Mouse (Mus musculus): ENCODE data around the gene Pla2g5. TPM values are rescaled to one million over a fixed set of nuclear protein-coding genes. Genes with fewer than 3 reads are reported as not detected.
A peak's percentile ranks its signal among the peaks of the same experiment; 100 is the strongest.

Pla2g5 gene
- total and polyA plus RNA-seq, 2 experiments from 2014 or later = 6.2 to 9.2 TPM

DNA sequence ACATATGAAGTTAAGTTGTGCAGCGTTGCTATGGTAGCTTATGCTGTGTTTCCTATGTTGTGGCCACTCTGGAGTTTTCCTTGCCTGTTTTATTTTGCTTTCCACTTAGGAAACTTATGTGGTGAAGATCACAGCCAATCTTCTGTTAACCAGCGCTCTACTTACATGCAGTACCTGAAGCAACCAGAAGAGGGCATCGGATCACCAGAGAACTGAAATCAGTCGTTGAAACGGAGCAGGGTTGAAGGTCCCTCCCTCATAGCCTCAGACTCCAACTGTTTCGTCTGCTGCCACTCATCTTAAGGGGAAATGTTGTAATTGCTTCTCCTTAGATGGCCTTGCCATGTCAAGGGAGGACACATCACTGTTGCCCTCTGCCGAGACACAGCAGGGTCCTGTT is 3.1 kb upstream of the Pla2g5 start:
- ATAC-seq (ENCODE audit: insufficient read depth, low read depth) (0 out of 2 replicates have a peak, but pooled peaks have one; percentile 2), DNase-seq (ENCODE audit: low spot score) (peak; percentile 70)
- Histone ChIP-seq H3K4me1 (ENCODE audit: control insufficient read depth, insufficient read depth) (no peaks in the 10 kb centered on the region), H3K4me2 (ENCODE audit: low read depth, low read length) (no peak overlapping the region), H3K4me3 (ENCODE audit: low read depth, low read length) (no peak overlapping the region), H3K36me3 (replicated peaks; ENCODE audit: control insufficient read depth, insufficient read depth, low read length) (no peaks in the 10 kb centered on the region), H3K27me3 (ENCODE audit: control insufficient read depth, insufficient read depth, low read length) (0 out of 2 replicates have a peak, but pooled peaks cover 8% of the 10 kb centered on the region), H3K9ac (replicated peaks; ENCODE audit: low read depth, low read length) (no peak overlapping the region), H3K9me3 (replicated peaks; ENCODE audit: control insufficient read depth, low read length) (peaks cover 5% of the 10 kb centered on the region), H3K27ac (ENCODE audit: low read depth) (no peak overlapping the region)
- TF ChIP-seq CTCF (IDR thresholded peaks at IDR 0.05; ENCODE audit: low read depth) (peak; percentile 85), EP300 (IDR thresholded peaks at IDR 0.05; ENCODE audit: low read depth) (no peak)
- WGBS = 14% methylated on average over 7 of the region's 7 CpGs

DNA sequence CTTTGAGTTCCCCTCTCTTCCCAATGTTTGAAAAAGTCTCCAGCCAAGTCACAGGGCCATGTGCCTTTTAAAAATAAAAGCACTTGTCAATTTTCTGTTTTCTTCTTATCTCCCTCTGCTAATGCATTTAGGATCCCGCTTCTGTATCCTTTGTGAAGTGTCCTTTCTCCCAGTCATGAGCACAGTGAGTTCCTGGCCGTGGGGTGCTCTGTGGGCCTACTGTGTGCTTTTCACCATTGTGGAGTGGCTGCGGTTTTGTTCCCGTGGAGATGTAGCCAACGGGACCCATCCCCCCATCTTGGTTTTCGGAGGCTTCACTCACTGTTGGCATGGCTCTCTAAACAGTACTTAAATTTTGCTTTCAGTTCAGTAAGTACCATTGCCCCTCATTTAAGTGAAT is 2.7 kb upstream of the Pla2g5 start:
- no peak for DNase-seq (ENCODE audit: low spot score)
- Histone ChIP-seq H3K4me2 (ENCODE audit: low read depth, low read length) (no peak overlapping the region), H3K4me1 (ENCODE audit: control insufficient read depth, insufficient read depth) (no peaks in the 10 kb centered on the region), H3K4me3 (ENCODE audit: low read depth, low read length) (no peak overlapping the region), H3K9me3 (replicated peaks; ENCODE audit: control insufficient read depth, low read length) (peaks cover 5% of the 10 kb centered on the region), H3K27ac (ENCODE audit: low read depth) (no peak overlapping the region), H3K9ac (replicated peaks; ENCODE audit: low read depth, low read length) (no peak overlapping the region), H3K36me3 (replicated peaks; ENCODE audit: control insufficient read depth, insufficient read depth, low read length) (no peaks in the 10 kb centered on the region), H3K27me3 (ENCODE audit: control insufficient read depth, insufficient read depth, low read length) (0 out of 2 replicates have a peak, but pooled peaks cover 8% of the 10 kb centered on the region)
- ATAC-seq (ENCODE audit: insufficient read depth, low read depth) = no peak
- no peak for TF ChIP-seq CTCF (IDR thresholded peaks at IDR 0.05; ENCODE audit: low read depth)
- TF ChIP-seq EP300 (IDR thresholded peaks at IDR 0.05; ENCODE audit: low read depth) = no peak
- 60% methylated on average over 6 of the region's 6 CpGs for WGBS

GRCm38 (mm10) chr4:138865092-138865491 is 1.8 kb upstream of the Pla2g5 start:
- Histone ChIP-seq H3K9ac (replicated peaks; ENCODE audit: low read depth, low read length) (no peak overlapping the region), H3K27ac (ENCODE audit: low read depth) (no peak overlapping the region), H3K27me3 (ENCODE audit: control insufficient read depth, insufficient read depth, low read length) (0 out of 2 replicates have a peak, but pooled peaks cover 8% of the 10 kb centered on the region), H3K4me2 (ENCODE audit: low read depth, low read length) (no peak overlapping the region), H3K36me3 (replicated peaks; ENCODE audit: control insufficient read depth, insufficient read depth, low read length) (no peaks in the 10 kb centered on the region), H3K9me3 (replicated peaks; ENCODE audit: control insufficient read depth, low read length) (peaks cover 3% of the 10 kb centered on the region), H3K4me3 (ENCODE audit: low read depth, low read length) (no peak overlapping the region), H3K4me1 (ENCODE audit: control insufficient read depth, insufficient read depth) (no peaks in the 10 kb centered on the region)
- ATAC-seq (ENCODE audit: insufficient read depth, low read depth) (no peak), DNase-seq (ENCODE audit: low spot score) (no peak)
- 52% methylated on average over 5 of the region's 5 CpGs for WGBS
- TF ChIP-seq EP300 (IDR thresholded peaks at IDR 0.05; ENCODE audit: low read depth) = no peak

DNA sequence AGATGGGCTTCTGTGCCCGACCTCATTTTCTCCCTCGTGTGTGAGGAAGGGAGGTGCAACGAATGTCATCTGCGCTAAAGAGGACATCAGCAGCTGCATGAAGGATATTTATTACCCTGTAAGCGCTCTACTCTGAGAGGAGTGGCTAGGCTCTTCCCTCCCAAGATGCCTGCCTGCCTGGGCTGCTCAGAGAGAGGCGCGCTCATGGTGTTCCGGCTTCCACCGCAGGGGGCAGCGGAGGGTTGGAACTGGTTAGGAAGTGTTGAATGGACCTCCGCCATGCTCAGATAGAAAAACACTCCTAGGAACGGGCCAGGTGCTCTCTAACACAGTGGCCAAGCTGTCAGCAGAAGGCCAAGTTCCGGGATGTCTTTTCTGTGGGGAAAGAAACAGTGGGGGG is 3.6 kb downstream of the Pla2g5 start:
- DNase-seq (ENCODE audit: low spot score) (peak; percentile 45), ATAC-seq (ENCODE audit: insufficient read depth, low read depth) (peak; percentile 60)
- H3K4me2 ChIP-seq (ENCODE audit: low read depth, low read length) = peak overlapping the region; percentile 23; the same call in 1 of the 2 replicates

DNA sequence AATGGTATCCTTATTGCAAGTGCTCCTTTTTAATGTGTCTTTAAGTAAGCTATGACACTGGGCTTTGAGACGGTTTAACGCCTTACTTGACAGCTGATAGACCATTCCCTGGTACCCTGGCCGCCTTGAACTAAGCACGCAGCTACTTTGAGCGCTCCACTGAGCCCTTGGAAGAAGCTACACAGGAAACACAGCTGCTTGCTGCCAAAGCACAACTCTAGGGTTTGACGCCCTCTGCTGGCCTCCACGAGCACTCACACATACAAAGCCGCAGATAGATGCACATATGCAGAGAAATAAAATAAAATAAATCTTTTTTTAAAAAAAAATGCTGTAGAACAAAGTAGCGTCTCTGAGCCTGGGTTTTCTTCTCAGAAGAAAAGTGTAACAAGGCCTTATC is 4.0 kb downstream of the Pla2g5 start:
- 17% methylated on average over 9 of the region's 9 CpGs for WGBS

More for the DNA sequence above, 3.6 kb downstream of the Pla2g5 start:
- 6% methylated on average over 13 of the region's 13 CpGs for WGBS
- TF ChIP-seq EP300 (IDR thresholded peaks at IDR 0.05; ENCODE audit: low read depth) (no peak), CTCF (IDR thresholded peaks at IDR 0.05; ENCODE audit: low read depth) (peak; percentile 61)
- no peaks in the 10 kb centered on the region for H3K9me3 ChIP-seq (replicated peaks; ENCODE audit: control insufficient read depth, low read length)
- H3K4me3 ChIP-seq (ENCODE audit: low read depth, low read length) = no peak overlapping the region
- no peaks in the 10 kb centered on the region for H3K36me3 ChIP-seq (replicated peaks; ENCODE audit: control insufficient read depth, insufficient read depth, low read length)
- H3K27me3 ChIP-seq (ENCODE audit: control insufficient read depth, insufficient read depth, low read length) = 0 out of 2 replicates have a peak, but pooled peaks cover 14% of the 10 kb centered on the region
- H3K4me1 ChIP-seq (ENCODE audit: control insufficient read depth, insufficient read depth) = no peaks in the 10 kb centered on the region
- H3K9ac ChIP-seq (replicated peaks; ENCODE audit: low read depth, low read length) = no peak overlapping the region
- H3K27ac ChIP-seq (ENCODE audit: low read depth) = no peak overlapping the region

DNA sequence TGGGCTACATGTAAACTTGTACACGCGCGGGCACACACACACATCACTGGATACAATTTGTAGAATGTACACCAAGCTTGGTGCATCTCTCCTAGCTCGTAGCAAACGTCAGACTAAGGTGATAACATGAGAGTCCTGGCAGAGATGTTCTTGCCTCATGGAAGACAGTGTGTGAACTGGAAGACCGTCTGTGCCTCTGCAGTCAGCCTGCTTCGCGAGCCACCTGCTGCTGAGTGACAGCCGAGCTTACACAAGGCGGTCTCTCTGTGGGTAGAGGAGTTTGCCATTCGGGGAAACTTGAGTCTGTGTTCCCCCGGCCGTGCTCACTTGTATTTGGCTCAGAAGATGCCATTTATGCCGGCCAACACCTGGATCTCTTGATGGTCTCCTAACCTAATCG is 4.8 kb downstream of the Pla2g5 start:
- no peak for TF ChIP-seq CTCF (IDR thresholded peaks at IDR 0.05; ENCODE audit: low read depth)
- TF ChIP-seq EP300 (IDR thresholded peaks at IDR 0.05; ENCODE audit: low read depth) = no peak
- Histone ChIP-seq H3K4me1 (ENCODE audit: control insufficient read depth, insufficient read depth) (no peaks in the 10 kb centered on the region), H3K4me2 (ENCODE audit: low read depth, low read length) (no peak overlapping the region), H3K36me3 (replicated peaks; ENCODE audit: control insufficient read depth, insufficient read depth, low read length) (no peaks in the 10 kb centered on the region), H3K27me3 (ENCODE audit: control insufficient read depth, insufficient read depth, low read length) (0 out of 2 replicates have a peak, but pooled peaks cover 16% of the 10 kb centered on the region), H3K4me3 (ENCODE audit: low read depth, low read length) (no peak overlapping the region), H3K9me3 (replicated peaks; ENCODE audit: control insufficient read depth, low read length) (no peaks in the 10 kb centered on the region), H3K9ac (replicated peaks; ENCODE audit: low read depth, low read length) (no peak overlapping the region), H3K27ac (ENCODE audit: low read depth) (no peak overlapping the region)
- WGBS = 64% methylated on average over 15 of the region's 15 CpGs
- ATAC-seq (ENCODE audit: insufficient read depth, low read depth) = no peak
- DNase-seq (ENCODE audit: low spot score) = no peak

More for the DNA sequence above, 4.0 kb downstream of the Pla2g5 start:
- ATAC-seq (ENCODE audit: insufficient read depth, low read depth) (no peak), DNase-seq (ENCODE audit: low spot score) (peak; percentile 23)
- Histone ChIP-seq H3K4me1 (ENCODE audit: control insufficient read depth, insufficient read depth) (no peaks in the 10 kb centered on the region), H3K36me3 (replicated peaks; ENCODE audit: control insufficient read depth, insufficient read depth, low read length) (no peaks in the 10 kb centered on the region), H3K9ac (replicated peaks; ENCODE audit: low read depth, low read length) (no peak overlapping the region), H3K27me3 (ENCODE audit: control insufficient read depth, insufficient read depth, low read length) (0 out of 2 replicates have a peak, but pooled peaks cover 16% of the 10 kb centered on the region), H3K4me3 (ENCODE audit: low read depth, low read length) (no peak overlapping the region), H3K4me2 (ENCODE audit: low read depth, low read length) (peak overlapping the region; percentile 23; the same call in 1 of the 2 replicates), H3K27ac (ENCODE audit: low read depth) (no peak overlapping the region), H3K9me3 (replicated peaks; ENCODE audit: control insufficient read depth, low read length) (no peaks in the 10 kb centered on the region)
- TF ChIP-seq CTCF (IDR thresholded peaks at IDR 0.05; ENCODE audit: low read depth) (peak; percentile 28; the same call in 1 of the 2 replicates), EP300 (IDR thresholded peaks at IDR 0.05; ENCODE audit: low read depth) (no peak)
